Mouse (Mus musculus) midbrain, embryonic 14.5 days (tissue): ENCODE measurements around the gene Fto. TPM values are rescaled to one million over a fixed set of nuclear protein-coding genes. Genes with fewer than 3 reads are reported as not detected.

Source experiments
- ATAC-seq: fragments of 200-750 bp; cut with Nextera tagmentation; 2 replicates; pipeline ENCODE4 v1.8.0; 2017; ENCODE audit warnings: moderate number of reproducible peaks, moderate library complexity; ENCODE audit not compliant: low FRiP score, low TSS enrichment
- DNase-seq: peaks from one replicate; pipeline ENCODE4 v3.0.0-alpha.2; 2015
- H3K27ac ChIP-seq: fragments of 300-500 bp; sonication (generic); replicated peaks from 2 replicates; pipeline ENCODE4 v1.5.1; 2014; ENCODE audit warnings: mild to moderate bottlenecking, low read depth, low read length, moderate library complexity
- H3K27me3 ChIP-seq: fragments of 300-500 bp; sonication (generic); 2 replicates; pipeline ENCODE4 v1.6.1; 2014; ENCODE audit warnings: low read length, control low read depth, mixed read lengths; ENCODE audit not compliant: control insufficient read depth, insufficient read depth
- H3K36me3 ChIP-seq: fragments of 300-500 bp; sonication (generic); 2 replicates; pipeline ENCODE4 v1.6.1; 2014; ENCODE audit warnings: low read length, control low read depth; ENCODE audit not compliant: control insufficient read depth, insufficient read depth
- H3K4me1 ChIP-seq: fragments of 300-500 bp; sonication (generic); 2 replicates; pipeline ENCODE4 v1.6.1; 2014; ENCODE audit warnings: mild to moderate bottlenecking, antibody characterized with exemption, low read length, control low read depth; ENCODE audit not compliant: control insufficient read depth, insufficient read depth
- H3K4me2 ChIP-seq: fragments of 300-500 bp; sonication (generic); 2 replicates; pipeline ENCODE4 v1.6.1; 2014; ENCODE audit warnings: mild to moderate bottlenecking, low read length, moderate library complexity
- H3K4me3 ChIP-seq: fragments of 300-500 bp; sonication (generic); replicated peaks from 2 replicates; pipeline ENCODE4 v1.5.1; 2014; ENCODE audit warnings: low read depth, low read length
- H3K9ac ChIP-seq: fragments of 300-500 bp; sonication (generic); replicated peaks from 2 replicates; pipeline ENCODE4 v1.6.1; 2014; ENCODE audit warnings: mild to moderate bottlenecking, low read length, moderate library complexity
- H3K9me3 ChIP-seq: fragments of 300-500 bp; sonication (generic); 2 replicates; pipeline ENCODE4 v1.6.1; 2016; ENCODE audit warnings: low read length, control low read depth, mixed read lengths; ENCODE audit not compliant: control insufficient read depth
- WGBS: fragments of 180-500 bp; shearing (Covaris S2); extraction: QIAGEN DNeasy Blood & Tissue Kit; methylation state at CpG from one replicate; pipeline ENCODE4 v1.1.7; 2014; 5-methylcytosine and 5-hydroxymethylcytosine counted together
- polyA plus RNA-seq: library from polyadenylated mRNA; unstranded; fragments of >200 nt; fragmentation: Nextera tagmentation; extraction: Ambion mirVana; gene quantifications from 2 replicates; pipeline ENCODE4 v1.2.1, GENCODE M21; 2014

Fto gene
- polyA plus RNA-seq, 1 experiment from 2014 or later = 161 TPM

DNA sequence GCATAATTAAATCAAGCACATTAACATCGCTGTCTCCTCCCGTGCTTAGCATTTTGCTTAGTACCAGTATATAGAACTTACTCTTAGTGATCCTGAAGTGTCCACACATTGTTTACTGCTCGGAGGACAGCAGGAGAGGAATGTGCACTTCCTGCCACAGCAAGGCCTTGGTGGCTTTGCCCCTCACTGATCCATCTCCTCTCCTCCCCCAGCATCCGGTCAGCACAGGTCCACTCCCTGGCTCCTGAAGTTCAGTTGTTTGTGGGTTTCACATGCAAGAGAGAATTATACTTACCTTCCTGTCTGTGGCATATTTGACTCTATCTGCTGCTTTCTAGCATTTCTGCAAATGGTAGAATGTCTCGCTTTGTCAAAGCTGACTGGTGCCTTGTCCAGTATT lies 44.7 kb downstream of the Fto start:
- Histone ChIP-seq H3K9me3 (no peaks in the 10 kb centered on the region), H3K27ac (no peak overlapping the region), H3K9ac (no peak overlapping the region), H3K27me3 (no peaks in the 10 kb centered on the region), H3K4me1 (peaks cover 21% of the 10 kb centered on the region), H3K4me2 (no peak overlapping the region), H3K36me3 (no peaks in the 10 kb centered on the region), H3K4me3 (no peak overlapping the region)
- WGBS = 85% methylated on average over 5 of the region's 5 CpGs
- DNase-seq (no peak), ATAC-seq (no peak)

GRCm38 (mm10) chr8:91359511-91359910 lies 46.2 kb downstream of the Fto start:
- 89% methylated on average over 9 of the region's 9 CpGs for WGBS
- no peak overlapping the region for H3K9ac ChIP-seq
- no peak overlapping the region for H3K27ac ChIP-seq
- H3K27me3 ChIP-seq = no peaks in the 10 kb centered on the region
- no peak for DNase-seq
- H3K36me3 ChIP-seq = no peaks in the 10 kb centered on the region
- no peak for ATAC-seq
- no peak overlapping the region for H3K4me2 ChIP-seq
- H3K4me3 ChIP-seq = no peak overlapping the region
- no peaks in the 10 kb centered on the region for H3K9me3 ChIP-seq
- peaks cover 26% of the 10 kb centered on the region for H3K4me1 ChIP-seq

DNA sequence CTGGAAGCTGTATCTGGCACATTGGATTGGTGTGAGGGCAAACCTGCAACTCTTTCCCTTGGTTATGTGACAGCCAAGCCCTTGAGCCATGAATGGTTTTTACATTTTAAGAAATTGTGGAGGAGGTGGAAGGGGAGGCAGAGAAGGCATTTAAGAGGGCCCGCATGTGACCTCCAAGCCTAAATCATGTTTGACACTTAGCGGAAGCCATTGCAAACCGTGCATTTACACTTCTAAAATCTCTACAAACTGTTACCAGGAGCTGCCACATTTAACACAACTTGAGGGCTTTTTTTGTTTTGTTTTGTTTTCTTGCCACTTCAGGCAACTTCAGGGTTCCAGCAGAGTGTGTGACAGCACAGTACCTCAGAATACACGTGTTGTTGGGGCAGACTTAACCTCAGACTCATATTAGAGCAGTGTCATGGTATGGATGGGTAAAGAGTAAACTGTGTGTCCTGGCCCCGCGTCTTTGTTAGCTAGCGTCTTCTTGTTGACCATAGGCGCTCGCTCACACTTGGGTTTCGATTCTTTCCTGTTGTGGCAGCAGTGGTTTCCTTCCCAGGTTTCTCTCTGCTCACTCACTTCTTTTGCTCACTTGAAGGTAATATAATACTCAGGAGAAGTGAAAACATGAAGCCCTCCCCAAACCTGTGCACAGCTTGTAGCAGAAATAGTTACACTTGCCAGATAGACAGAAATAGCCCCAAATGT lies 47.5 kb downstream of the Fto start:
- H3K9ac ChIP-seq = no peak overlapping the region
- H3K27me3 ChIP-seq = no peaks in the 10 kb centered on the region
- H3K9me3 ChIP-seq = no peaks in the 10 kb centered on the region
- 94% methylated on average over 10 of the region's 10 CpGs for WGBS
- H3K4me3 ChIP-seq = no peak overlapping the region
- ATAC-seq (no peak), DNase-seq (no peak)
- no peak overlapping the region for H3K27ac ChIP-seq
- peaks cover 25% of the 10 kb centered on the region for H3K4me1 ChIP-seq
- no peaks in the 10 kb centered on the region for H3K36me3 ChIP-seq
- no peak overlapping the region for H3K4me2 ChIP-seq

DNA sequence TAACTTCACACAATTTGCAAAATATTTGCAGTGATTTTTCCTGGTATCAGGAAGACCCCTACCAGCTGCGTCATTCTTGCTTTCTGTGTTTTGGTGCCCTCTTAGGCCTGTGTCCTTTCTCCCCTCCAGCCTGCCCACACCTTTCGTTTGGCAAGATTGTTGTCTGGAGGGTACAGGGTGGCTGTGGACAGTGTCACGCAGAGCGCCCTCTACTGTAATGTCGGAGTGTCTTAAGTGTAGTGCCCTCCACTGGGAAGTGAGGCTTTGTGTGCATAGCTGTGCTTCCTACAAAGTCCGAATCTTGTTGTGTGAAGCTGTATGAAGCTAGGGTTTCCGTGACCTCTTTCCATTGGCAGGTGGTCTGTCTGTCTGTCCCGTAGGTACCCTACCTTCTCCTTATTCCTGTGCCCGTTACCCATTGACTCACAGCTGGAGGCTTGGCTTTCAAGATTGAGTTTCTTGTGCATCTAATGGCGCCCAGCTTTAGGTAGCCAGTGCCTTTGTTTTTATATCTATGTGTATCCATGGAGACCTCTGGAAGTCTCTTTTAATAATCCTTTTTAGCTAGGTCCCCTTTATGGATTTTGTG lies 50.0 kb downstream of the Fto start:
- no peak for DNase-seq
- no peak for ATAC-seq
- Histone ChIP-seq H3K4me2 (no peak overlapping the region), H3K4me1 (peaks cover 19% of the 10 kb centered on the region), H3K4me3 (no peak overlapping the region), H3K9me3 (no peaks in the 10 kb centered on the region), H3K27me3 (no peaks in the 10 kb centered on the region), H3K27ac (no peak overlapping the region), H3K9ac (no peak overlapping the region), H3K36me3 (no peaks in the 10 kb centered on the region)
- 88% methylated on average over 10 of the region's 10 CpGs for WGBS

DNA sequence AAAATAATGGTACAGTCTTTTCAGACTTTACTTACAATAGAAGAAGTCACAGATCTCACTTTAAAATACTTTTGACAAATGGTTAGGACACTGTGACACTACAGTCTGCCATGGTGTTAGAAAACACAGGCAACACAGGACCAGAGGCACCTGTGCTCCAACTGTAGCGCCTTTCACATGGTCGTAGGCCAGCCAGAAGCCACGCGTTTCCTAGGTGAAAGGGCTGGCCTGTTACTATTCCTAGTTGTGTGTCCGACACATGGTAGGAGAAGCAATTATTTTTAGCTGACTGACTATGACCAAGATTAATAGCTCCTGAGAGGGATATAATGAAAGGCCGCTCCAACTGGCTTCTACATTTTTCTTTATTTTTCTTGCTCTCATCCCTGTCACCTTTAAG lies 50.9 kb downstream of the Fto start:
- 79% methylated on average over 6 of the region's 6 CpGs for WGBS
- no peak overlapping the region for H3K9ac ChIP-seq
- no peak for DNase-seq
- H3K9me3 ChIP-seq = no peaks in the 10 kb centered on the region
- H3K36me3 ChIP-seq = no peaks in the 10 kb centered on the region
- peaks cover 19% of the 10 kb centered on the region for H3K4me1 ChIP-seq
- H3K4me2 ChIP-seq = no peak overlapping the region
- no peak overlapping the region for H3K27ac ChIP-seq
- ATAC-seq = no peak
- no peak overlapping the region for H3K4me3 ChIP-seq
- H3K27me3 ChIP-seq = no peaks in the 10 kb centered on the region

- H3K9ac ChIP-seq = no peak overlapping the region
- H3K9me3 ChIP-seq = no peaks in the 10 kb centered on the region
- peak; percentile 60 for DNase-seq
- H3K27me3 ChIP-seq = no peaks in the 10 kb centered on the region
- no peak overlapping the region for H3K27ac ChIP-seq
- 0 out of 2 replicates have a peak overlapping the region, but pooled peaks have one; percentile 2 for H3K4me2 ChIP-seq
- H3K4me1 ChIP-seq = peaks cover 19% of the 10 kb centered on the region
- no peak overlapping the region for H3K4me3 ChIP-seq
- H3K36me3 ChIP-seq = no peaks in the 10 kb centered on the region
- no peak for ATAC-seq
These were observed 52.5 kb downstream of the Fto start for GRCm38 (mm10) chr8:91365804-91366203.

DNA sequence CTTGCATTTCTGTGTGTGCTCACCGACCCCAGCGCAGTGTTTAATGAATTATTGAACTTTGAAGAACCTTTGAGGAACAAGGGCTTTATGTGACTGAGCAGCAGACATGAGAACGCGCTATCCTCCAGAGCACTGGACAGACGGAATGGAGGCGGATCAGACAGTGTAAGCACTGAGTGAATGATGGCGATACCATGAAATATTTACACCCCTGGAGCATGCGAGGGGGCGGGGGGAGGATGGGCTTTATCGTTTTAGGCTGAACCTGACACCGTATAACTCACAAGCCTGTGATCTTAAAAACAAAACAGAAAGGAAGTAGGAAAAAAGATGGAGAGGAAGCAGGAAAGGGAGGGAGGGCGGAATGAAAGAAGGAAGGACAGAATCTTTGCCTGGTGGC lies 57.6 kb downstream of the Fto start:
- Histone ChIP-seq H3K27me3 (peaks cover 8% of the 10 kb centered on the region; the same call in 1 of the 2 replicates), H3K4me3 (no peak overlapping the region), H3K9me3 (no peaks in the 10 kb centered on the region), H3K9ac (no peak overlapping the region), H3K27ac (peak overlapping the region; percentile 9; the same call in 1 of the 2 replicates), H3K36me3 (no peaks in the 10 kb centered on the region), H3K4me1 (peaks cover 29% of the 10 kb centered on the region), H3K4me2 (no peak overlapping the region)
- peak; percentile 50 for DNase-seq
- WGBS = 38% methylated on average over 12 of the region's 12 CpGs
- peak; percentile 50; the same call in 1 of the 2 replicates for ATAC-seq

DNA sequence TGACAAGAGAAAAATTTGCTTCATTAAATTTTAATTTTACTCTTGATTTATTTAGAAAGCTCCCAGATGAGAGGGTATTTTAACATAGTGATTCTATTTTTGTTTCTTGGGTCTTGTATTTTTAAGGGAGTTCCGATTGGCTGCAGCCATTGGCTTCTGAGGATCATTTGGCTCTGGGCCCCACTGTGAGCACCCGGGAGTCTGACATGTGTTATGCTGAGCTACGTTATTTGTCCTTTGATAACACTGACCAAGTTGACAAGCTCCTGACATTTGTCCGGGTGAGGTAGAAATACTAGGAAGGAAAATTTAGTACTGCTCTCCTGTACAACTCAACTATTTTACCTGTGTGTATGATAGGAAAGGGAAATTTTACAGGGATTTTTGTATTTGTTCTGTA lies 58.7 kb downstream of the Fto start:
- Histone ChIP-seq H3K4me1 (peaks cover 35% of the 10 kb centered on the region), H3K27ac (no peak overlapping the region; the same call in 1 of the 2 replicates), H3K4me3 (no peak overlapping the region), H3K27me3 (peaks cover 8% of the 10 kb centered on the region; the same call in 1 of the 2 replicates), H3K36me3 (no peaks in the 10 kb centered on the region), H3K9me3 (no peaks in the 10 kb centered on the region), H3K4me2 (no peak overlapping the region), H3K9ac (no peak overlapping the region)
- ATAC-seq (no peak), DNase-seq (no peak)
- 41% methylated on average over 4 of the region's 4 CpGs for WGBS
